Mouse (Mus musculus): ENCODE data around the gene Ptgds. TPM values are rescaled to one million over a fixed set of nuclear protein-coding genes. Genes with fewer than 3 reads are reported as not detected.

Gene Ptgds
- polyA plus RNA-seq, 1 experiment from 2014 or later: 6.2 TPM

DNA sequence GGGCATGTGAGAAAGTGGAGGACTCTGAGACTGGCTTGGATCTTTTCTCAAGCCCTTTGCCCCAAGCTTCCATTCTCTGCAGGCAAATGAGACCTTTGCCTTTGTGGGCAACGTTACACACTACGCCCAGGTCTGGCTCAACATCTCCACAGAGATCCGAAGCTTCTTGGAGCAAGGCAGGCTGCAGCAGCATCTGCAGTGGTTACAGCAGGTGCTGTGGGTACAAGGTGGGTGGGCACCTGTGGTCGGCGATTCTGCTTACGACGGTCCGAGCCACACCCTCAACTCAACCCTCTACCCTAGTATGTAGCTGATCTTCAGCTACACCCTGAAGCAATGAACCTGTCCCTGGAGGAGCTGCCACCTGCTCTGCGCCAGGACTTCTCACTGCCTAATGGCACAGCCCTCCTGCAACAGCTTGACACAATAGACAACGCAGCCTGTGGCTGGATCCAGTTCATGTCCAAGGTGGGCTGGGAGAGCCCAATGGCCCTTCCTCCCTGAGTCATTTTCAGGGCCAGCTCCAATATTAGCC is 33.5 kb downstream of the Ptgds start:
- Histone ChIP-seq H3K9me3 (ENCODE audit: control insufficient read depth, low read length) (no peaks in the 10 kb centered on the region), H3K27me3 (replicated peaks; ENCODE audit: control insufficient read depth, insufficient read depth, low read length) (no peaks in the 10 kb centered on the region), H3K4me2 (ENCODE audit: low read length) (no peak overlapping the region), H3K27ac (ENCODE audit: low read depth) (no peak overlapping the region), H3K4me1 (replicated peaks; ENCODE audit: control insufficient read depth, insufficient read depth, low read length) (no peaks in the 10 kb centered on the region), H3K36me3 (ENCODE audit: control insufficient read depth, insufficient read depth, low read length) (no peaks in the 10 kb centered on the region), H3K4me3 (ENCODE audit: low read depth, low read length) (no peak overlapping the region), H3K9ac (ENCODE audit: low read length) (no peak overlapping the region)
- 87% methylated on average over 10 of the region's 10 CpGs for WGBS
- DNase-seq (ENCODE audit: low spot score) (no peak), ATAC-seq (replicated peaks; ENCODE audit: low FRiP score, low TSS enrichment, low read depth) (no peak)

DNA sequence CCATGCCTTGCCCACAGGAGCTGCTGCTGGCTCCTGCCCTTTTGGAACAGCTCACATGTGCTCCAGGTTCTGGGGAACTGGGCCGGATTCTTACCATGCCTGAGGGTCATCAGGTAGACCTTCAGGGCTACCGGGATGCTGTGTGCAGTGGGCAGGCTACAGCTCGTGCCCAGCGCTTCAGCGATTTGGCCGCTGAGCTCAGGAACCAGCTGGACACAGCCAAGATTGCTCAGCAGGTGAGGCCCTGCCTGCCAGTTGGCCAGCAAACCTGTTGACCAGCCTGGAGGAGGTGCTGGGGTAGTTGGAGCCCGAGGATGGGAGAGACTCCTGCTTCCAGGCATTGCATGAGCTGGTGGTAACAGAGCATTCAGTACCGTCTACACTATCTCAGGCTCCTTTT is 35.6 kb downstream of the Ptgds start:
- Histone ChIP-seq H3K36me3 (ENCODE audit: control insufficient read depth, insufficient read depth, low read length) (no peaks in the 10 kb centered on the region), H3K9ac (ENCODE audit: low read length) (no peak overlapping the region), H3K4me1 (replicated peaks; ENCODE audit: control insufficient read depth, insufficient read depth, low read length) (no peaks in the 10 kb centered on the region), H3K27me3 (replicated peaks; ENCODE audit: control insufficient read depth, insufficient read depth, low read length) (peaks cover 3% of the 10 kb centered on the region; the same call in 1 of the 2 replicates), H3K4me2 (ENCODE audit: low read length) (no peak overlapping the region), H3K9me3 (ENCODE audit: control insufficient read depth, low read length) (no peaks in the 10 kb centered on the region), H3K27ac (ENCODE audit: low read depth) (no peak overlapping the region), H3K4me3 (ENCODE audit: low read depth, low read length) (no peak overlapping the region)
- no peak for DNase-seq (ENCODE audit: low spot score)
- WGBS: 89% methylated on average over 8 of the region's 8 CpGs
- ATAC-seq (replicated peaks; ENCODE audit: low FRiP score, low TSS enrichment, low read depth): no peak

- no peaks in the 10 kb centered on the region for H3K9me3 ChIP-seq (ENCODE audit: control insufficient read depth, low read length)
- no peaks in the 10 kb centered on the region for H3K4me1 ChIP-seq (replicated peaks; ENCODE audit: control insufficient read depth, insufficient read depth, low read length)
- H3K27me3 ChIP-seq (replicated peaks; ENCODE audit: control insufficient read depth, insufficient read depth, low read length): peaks cover 3% of the 10 kb centered on the region; the same call in 1 of the 2 replicates
- H3K9ac ChIP-seq (ENCODE audit: low read length): no peak overlapping the region
- ATAC-seq (replicated peaks; ENCODE audit: low FRiP score, low TSS enrichment, low read depth) (no peak), DNase-seq (ENCODE audit: low spot score) (no peak)
- 86% methylated on average over 17 of the region's 17 CpGs for WGBS
- H3K4me3 ChIP-seq (ENCODE audit: low read depth, low read length): no peak overlapping the region
- H3K4me2 ChIP-seq (ENCODE audit: low read length): no peak overlapping the region
- no peak overlapping the region for H3K27ac ChIP-seq (ENCODE audit: low read depth)
- H3K36me3 ChIP-seq (ENCODE audit: control insufficient read depth, insufficient read depth, low read length): no peaks in the 10 kb centered on the region
Observed at GRCm38 (mm10) chr2:25433101-25433500, 36.7 kb downstream of the Ptgds start.

DNA sequence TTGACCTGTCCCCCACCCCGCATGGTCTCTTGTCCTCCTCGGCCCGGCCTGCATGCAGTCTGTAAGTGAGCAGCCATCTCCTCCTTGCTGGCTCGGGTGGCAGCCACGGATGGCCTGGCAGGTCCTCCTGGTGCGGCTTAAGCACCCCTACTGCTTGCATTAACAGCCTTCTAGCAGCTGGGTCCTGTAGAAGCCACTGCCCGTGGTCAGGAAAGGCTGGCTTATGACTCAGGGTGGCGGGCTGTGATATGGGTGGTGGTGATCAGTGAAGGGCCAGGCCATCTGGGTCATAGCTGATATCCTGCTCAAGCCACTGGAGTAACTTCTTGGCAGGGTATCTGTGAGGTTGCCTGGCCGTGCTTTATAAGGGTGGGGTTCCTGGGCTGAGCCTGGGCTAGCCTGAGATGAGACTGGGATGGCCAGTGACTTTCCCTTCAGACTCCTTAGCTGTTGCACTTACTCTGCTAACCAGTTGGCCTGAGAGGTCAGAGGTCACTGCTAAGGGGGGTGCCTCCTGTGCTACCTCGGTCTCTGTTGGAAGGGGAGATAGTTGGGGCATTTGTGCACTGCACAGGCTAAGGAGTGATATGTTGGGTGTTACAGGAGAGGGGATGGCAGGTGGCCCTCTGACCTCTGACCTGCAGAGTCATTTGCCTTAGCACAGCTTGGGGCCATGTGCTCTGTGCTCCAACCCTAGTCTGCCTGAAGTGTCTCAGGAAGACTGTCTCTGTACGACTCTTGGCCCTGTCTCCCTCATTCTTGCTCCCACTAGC is 37.3 kb downstream of the Ptgds start:
- H3K36me3 ChIP-seq (ENCODE audit: control insufficient read depth, insufficient read depth, low read length): no peaks in the 10 kb centered on the region
- no peak overlapping the region for H3K27ac ChIP-seq (ENCODE audit: low read depth)
- ATAC-seq (replicated peaks; ENCODE audit: low FRiP score, low TSS enrichment, low read depth) (no peak), DNase-seq (ENCODE audit: low spot score) (no peak)
- no peak overlapping the region for H3K4me2 ChIP-seq (ENCODE audit: low read length)
- H3K27me3 ChIP-seq (replicated peaks; ENCODE audit: control insufficient read depth, insufficient read depth, low read length): peaks cover 3% of the 10 kb centered on the region; the same call in 1 of the 2 replicates
- H3K4me3 ChIP-seq (ENCODE audit: low read depth, low read length): no peak overlapping the region
- H3K4me1 ChIP-seq (replicated peaks; ENCODE audit: control insufficient read depth, insufficient read depth, low read length): no peaks in the 10 kb centered on the region
- WGBS: 74% methylated on average over 11 of the region's 11 CpGs
- H3K9ac ChIP-seq (ENCODE audit: low read length): no peak overlapping the region
- no peaks in the 10 kb centered on the region for H3K9me3 ChIP-seq (ENCODE audit: control insufficient read depth, low read length)

DNA sequence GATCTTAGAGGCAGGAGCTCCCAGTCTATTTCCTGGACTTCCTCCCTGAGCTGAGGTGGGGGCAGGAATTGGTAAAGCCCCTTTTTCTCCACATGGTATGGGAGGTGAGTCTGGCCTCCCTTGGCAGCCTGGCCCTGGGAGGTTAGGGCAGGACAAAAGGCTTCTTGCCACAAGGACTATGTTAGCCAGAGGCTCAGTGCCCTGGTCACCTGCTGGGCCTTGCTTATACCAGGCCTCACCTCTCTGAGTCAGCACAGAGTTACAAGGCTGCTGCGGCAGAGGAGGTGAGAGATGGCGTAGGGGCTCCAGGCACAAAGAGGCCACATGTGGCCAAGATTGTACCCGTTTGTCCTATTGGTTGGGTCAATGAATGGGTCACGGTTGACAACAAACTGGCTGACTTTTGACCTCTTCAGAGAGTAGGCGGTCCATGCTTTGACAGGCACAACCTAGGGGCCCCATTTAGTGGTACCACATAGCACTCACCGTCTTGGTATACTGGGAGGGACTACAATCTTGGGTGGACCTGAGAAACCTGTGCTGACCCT is 38.5 kb downstream of the Ptgds start:
- no peak for DNase-seq (ENCODE audit: low spot score)
- no peak overlapping the region for H3K9ac ChIP-seq (ENCODE audit: low read length)

DNA sequence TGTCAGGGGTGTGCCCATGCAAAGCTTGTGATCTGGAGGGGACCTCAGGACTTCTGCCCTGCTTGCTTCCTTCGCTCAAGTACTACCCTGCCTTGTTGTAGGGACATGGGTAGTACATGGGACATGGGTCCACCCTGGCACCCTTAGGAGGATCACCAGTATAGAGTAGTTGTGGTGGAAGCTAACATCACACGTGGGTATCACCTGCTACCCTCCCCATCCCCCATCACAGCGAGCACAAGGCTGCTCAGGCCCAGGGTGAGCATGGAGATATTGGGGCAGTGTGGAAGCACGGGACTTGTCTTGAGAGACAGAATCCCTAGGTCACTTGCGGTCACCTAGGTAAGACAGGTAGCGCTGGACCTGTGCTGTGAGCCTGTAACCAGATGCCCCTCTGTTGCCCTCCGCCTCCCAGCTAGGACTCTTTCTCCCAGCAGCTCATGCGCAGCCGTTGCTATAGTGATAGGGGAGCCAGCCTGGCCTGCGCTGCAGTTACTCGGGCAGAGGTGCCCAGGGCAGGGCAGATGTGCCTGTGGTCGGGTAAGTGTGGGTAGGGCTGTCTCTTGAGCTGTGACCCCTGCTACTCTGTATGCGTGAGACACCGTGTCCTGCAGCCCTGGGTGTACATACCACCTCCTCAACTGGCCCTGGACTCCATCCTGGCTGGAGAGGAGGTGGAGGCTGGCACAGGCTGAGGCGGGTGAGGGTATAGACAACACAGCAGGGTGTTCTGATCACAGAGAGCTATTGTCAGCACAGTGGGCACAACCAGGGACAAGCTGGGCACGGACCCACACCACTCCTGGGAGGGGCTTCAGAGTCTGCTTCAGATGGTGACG is 39.2 kb downstream of the Ptgds start:
- DNase-seq (ENCODE audit: low spot score) (no peak), ATAC-seq (replicated peaks; ENCODE audit: low FRiP score, low TSS enrichment, low read depth) (no peak)
- H3K9ac ChIP-seq (ENCODE audit: low read length): no peak overlapping the region
- 73% methylated on average over 17 of the region's 17 CpGs for WGBS
- H3K4me2 ChIP-seq (ENCODE audit: low read length): no peak overlapping the region
- H3K9me3 ChIP-seq (ENCODE audit: control insufficient read depth, low read length): no peaks in the 10 kb centered on the region
- no peaks in the 10 kb centered on the region for H3K4me1 ChIP-seq (replicated peaks; ENCODE audit: control insufficient read depth, insufficient read depth, low read length)
- no peak overlapping the region for H3K27ac ChIP-seq (ENCODE audit: low read depth)
- no peaks in the 10 kb centered on the region for H3K36me3 ChIP-seq (ENCODE audit: control insufficient read depth, insufficient read depth, low read length)
- no peak overlapping the region for H3K4me3 ChIP-seq (ENCODE audit: low read depth, low read length)
- peaks cover 7% of the 10 kb centered on the region; the same call in 1 of the 2 replicates for H3K27me3 ChIP-seq (replicated peaks; ENCODE audit: control insufficient read depth, insufficient read depth, low read length)

More for the DNA sequence above, 38.5 kb downstream of the Ptgds start:
- no peak for ATAC-seq (replicated peaks; ENCODE audit: low FRiP score, low TSS enrichment, low read depth)
- H3K36me3 ChIP-seq (ENCODE audit: control insufficient read depth, insufficient read depth, low read length): no peaks in the 10 kb centered on the region
- H3K4me2 ChIP-seq (ENCODE audit: low read length): no peak overlapping the region
- 81% methylated on average over 6 of the region's 6 CpGs for WGBS
- no peaks in the 10 kb centered on the region for H3K9me3 ChIP-seq (ENCODE audit: control insufficient read depth, low read length)
- H3K27me3 ChIP-seq (replicated peaks; ENCODE audit: control insufficient read depth, insufficient read depth, low read length): peaks cover 3% of the 10 kb centered on the region; the same call in 1 of the 2 replicates
- H3K4me3 ChIP-seq (ENCODE audit: low read depth, low read length): no peak overlapping the region
- H3K4me1 ChIP-seq (replicated peaks; ENCODE audit: control insufficient read depth, insufficient read depth, low read length): no peaks in the 10 kb centered on the region
- H3K27ac ChIP-seq (ENCODE audit: low read depth): no peak overlapping the region

DNA sequence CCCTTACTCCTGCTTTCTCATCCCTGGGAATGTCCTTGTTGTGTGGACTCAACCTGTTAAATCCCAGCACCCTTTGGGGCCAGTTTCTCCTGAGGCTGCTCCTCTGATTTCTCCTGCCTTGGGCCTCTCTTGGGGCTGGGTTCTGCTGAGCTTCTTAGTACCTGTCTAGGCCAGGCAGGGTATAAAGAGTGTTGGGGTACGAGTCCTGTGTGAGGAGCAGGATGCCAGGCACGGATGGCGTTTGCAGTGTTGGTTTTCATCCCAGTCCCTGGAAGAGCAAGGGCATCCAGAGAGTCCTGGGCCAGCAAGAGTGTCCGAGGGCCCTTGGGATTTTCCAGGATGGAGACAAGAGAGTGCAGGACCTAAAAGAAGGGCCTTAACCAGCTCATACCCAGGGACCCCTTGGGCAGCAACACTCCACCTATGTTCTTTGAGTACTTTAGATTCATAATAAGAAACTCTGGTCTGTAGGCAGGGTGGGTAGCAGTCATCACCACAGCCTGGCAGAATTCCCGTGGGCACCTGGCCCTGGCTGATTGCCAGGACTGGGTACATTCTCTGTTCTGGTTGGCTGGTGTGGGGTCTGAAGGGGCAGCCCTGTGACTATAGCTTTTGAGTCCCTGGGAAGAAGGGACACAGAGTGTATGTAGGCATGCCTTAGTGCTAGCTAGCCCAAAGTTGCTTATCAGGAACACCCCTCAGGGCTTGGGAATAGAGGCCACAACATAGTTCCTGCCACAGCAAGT is 40.2 kb downstream of the Ptgds start:
- peaks cover 17% of the 10 kb centered on the region for H3K27me3 ChIP-seq (replicated peaks; ENCODE audit: control insufficient read depth, insufficient read depth, low read length)
- DNase-seq (ENCODE audit: low spot score): peak; percentile 59
- no peak overlapping the region; the same call in 1 of the 2 replicates for H3K4me3 ChIP-seq (ENCODE audit: low read depth, low read length)
- H3K9ac ChIP-seq (ENCODE audit: low read length): no peak overlapping the region
- no peaks in the 10 kb centered on the region for H3K36me3 ChIP-seq (ENCODE audit: control insufficient read depth, insufficient read depth, low read length)
- no peak for ATAC-seq (replicated peaks; ENCODE audit: low FRiP score, low TSS enrichment, low read depth)
- H3K27ac ChIP-seq (ENCODE audit: low read depth): no peak overlapping the region
- no peaks in the 10 kb centered on the region for H3K4me1 ChIP-seq (replicated peaks; ENCODE audit: control insufficient read depth, insufficient read depth, low read length)
- 71% methylated on average over 5 of the region's 5 CpGs for WGBS
- peak overlapping the region; percentile 82 for H3K4me2 ChIP-seq (ENCODE audit: low read length)
- no peaks in the 10 kb centered on the region for H3K9me3 ChIP-seq (ENCODE audit: control insufficient read depth, low read length)
